Mouse (Mus musculus): ENCODE data around the gene Gm45618.

Gm45618 gene

GRCm38 (mm10) chr7:142070458-142071211, 49.9 kb downstream of the Gm45618 start:
- peak; percentile 77 to 78 for DNase-seq (ENCODE audit: low spot score in 2 of 2)
